Comparison of ENCODE assay signal across 8 mouse cellular contexts in the genomic region with DNA sequence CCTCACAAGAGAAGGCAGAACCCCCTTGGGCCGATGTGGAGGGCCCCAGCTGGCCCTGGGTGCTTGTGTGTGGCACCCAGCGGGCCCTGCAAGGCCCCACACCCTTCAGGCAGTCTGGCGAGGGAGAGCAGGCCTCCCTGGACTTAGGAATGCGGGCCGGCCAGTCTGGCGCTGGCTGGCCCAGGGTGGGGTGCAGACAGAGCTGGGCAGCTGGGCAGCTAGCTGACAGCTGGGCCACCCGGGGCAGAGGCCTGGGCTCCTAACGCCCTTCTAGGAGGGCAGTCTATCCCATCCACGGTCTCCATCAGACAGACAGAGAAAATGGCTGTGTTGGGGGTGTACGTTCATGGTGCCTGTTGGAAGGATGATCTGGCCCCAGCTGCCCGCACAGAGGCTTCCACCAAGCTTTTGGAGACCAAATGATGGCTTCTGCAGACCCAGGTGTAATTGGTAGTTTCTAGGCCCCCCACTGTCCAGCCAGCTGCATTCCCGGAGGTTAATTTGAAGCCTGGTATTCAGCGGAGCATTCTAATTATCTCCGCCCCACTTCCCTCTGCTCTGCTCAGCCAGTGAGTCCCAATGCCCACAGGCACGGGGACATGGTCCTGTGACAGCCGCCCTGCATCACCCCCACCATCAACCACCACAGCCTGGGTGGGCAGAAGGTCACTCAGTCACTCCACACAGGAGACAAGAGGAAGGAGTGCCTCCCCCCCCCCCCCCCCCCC. TPM values are rescaled to one million over a fixed set of nuclear protein-coding genes. Genes with fewer than 3 reads are reported as not detected.
DNase-seq lines count a peak whose midpoint lies in the region; ATAC-seq and TF ChIP-seq lines count a peak whose summit lies in the region.

No protein-coding gene starts in this region.

- no peak for ATAC-seq in heart, embryonic 16.5 days (replicated peaks; ENCODE audit: extremely low read depth, insufficient read depth, low FRiP score)
- 0 out of 2 replicates have a peak, but pooled peaks have one; percentile 21 for ATAC-seq in hindbrain, embryonic 16.5 days
- no peak for ATAC-seq in liver, embryonic 14.5 days (ENCODE audit: insufficient read depth)
- 0 out of 2 replicates have a peak, but pooled peaks have one; percentile 39 for ATAC-seq in neural tube, embryonic 14.5 days (ENCODE audit: low read depth)

- H3K4me3 ChIP-seq in heart, embryonic 16.5 days (ENCODE audit: low read length) = no peak overlapping the region
- H3K4me3 ChIP-seq in hindbrain, embryonic 16.5 days (ENCODE audit: low read length) = no peak overlapping the region
- H3K4me3 ChIP-seq in liver, embryonic 14.5 days (ENCODE audit: insufficient read depth in 1 of 2, low read depth in 2 of 2, low read length in 2 of 2) = no peak overlapping the region
- no peak overlapping the region for H3K4me3 ChIP-seq in neural tube, embryonic 14.5 days (ENCODE audit: low read depth, low read length)

- no peaks in the 10 kb centered on the region for H3K9me3 ChIP-seq in heart, embryonic 16.5 days (replicated peaks; ENCODE audit: control insufficient read depth, low read length)
- no peaks in the 10 kb centered on the region for H3K9me3 ChIP-seq in hindbrain, embryonic 16.5 days (ENCODE audit: control insufficient read depth, low read length)
- H3K9me3 ChIP-seq in liver, embryonic 14.5 days (ENCODE audit: control insufficient read depth, low read length) = no peaks in the 10 kb centered on the region
- no peaks in the 10 kb centered on the region for H3K9me3 ChIP-seq in neural tube, embryonic 14.5 days (ENCODE audit: control insufficient read depth, low read length)

- H3K36me3 ChIP-seq in heart, embryonic 16.5 days (ENCODE audit: control insufficient read depth, insufficient read depth) = peaks cover 4% of the 10 kb centered on the region; the same call in 1 of the 2 replicates
- H3K36me3 ChIP-seq in hindbrain, embryonic 16.5 days (ENCODE audit: control insufficient read depth, insufficient read depth, low read length) = peaks cover 7% of the 10 kb centered on the region; the same call in 1 of the 2 replicates
- no peaks in the 10 kb centered on the region for H3K36me3 ChIP-seq in liver, embryonic 14.5 days (replicated peaks; ENCODE audit: control insufficient read depth, insufficient read depth, low read depth)
- peaks cover 10% of the 10 kb centered on the region for H3K36me3 ChIP-seq in neural tube, embryonic 14.5 days (ENCODE audit: control insufficient read depth, insufficient read depth, low read length)

- H3K9ac ChIP-seq in heart, embryonic 16.5 days (ENCODE audit: low read length) = 0 out of 2 replicates have a peak overlapping the region, but pooled peaks have one; percentile 5
- 0 out of 2 replicates have a peak overlapping the region, but pooled peaks have one; percentile 22 for H3K9ac ChIP-seq in hindbrain, embryonic 16.5 days (ENCODE audit: low read depth, low read length)
- H3K9ac ChIP-seq in liver, embryonic 14.5 days (replicated peaks) = no peak overlapping the region
- peak overlapping the region; percentile 41 for H3K9ac ChIP-seq in neural tube, embryonic 14.5 days (replicated peaks; ENCODE audit: low read depth, low read length)

- no peaks in the 10 kb centered on the region for H3K27me3 ChIP-seq in heart, embryonic 16.5 days (ENCODE audit: control insufficient read depth, insufficient read depth, low read length)
- no peaks in the 10 kb centered on the region for H3K27me3 ChIP-seq in hindbrain, embryonic 16.5 days (replicated peaks; ENCODE audit: control insufficient read depth, insufficient read depth, low read length)
- no peaks in the 10 kb centered on the region for H3K27me3 ChIP-seq in liver, embryonic 14.5 days (ENCODE audit: control insufficient read depth, insufficient read depth, low read length)
- H3K27me3 ChIP-seq in neural tube, embryonic 14.5 days (ENCODE audit: control insufficient read depth, insufficient read depth, low read length) = no peaks in the 10 kb centered on the region

- no peak overlapping the region for H3K27ac ChIP-seq in heart, embryonic 16.5 days (ENCODE audit: low read length)
- H3K27ac ChIP-seq in hindbrain, embryonic 16.5 days (ENCODE audit: low read depth, low read length) = peak overlapping the region; percentile 39; the same call in 1 of the 2 replicates
- H3K27ac ChIP-seq in liver, embryonic 14.5 days = no peak overlapping the region; the same call in 1 of the 2 replicates
- no peak overlapping the region; the same call in 1 of the 2 replicates for H3K27ac ChIP-seq in neural tube, embryonic 14.5 days (ENCODE audit: low read depth, low read length)

- no peak overlapping the region for H3K4me2 ChIP-seq in heart, embryonic 16.5 days (ENCODE audit: low read depth, low read length)
- H3K4me2 ChIP-seq in hindbrain, embryonic 16.5 days (ENCODE audit: low read length) = no peak overlapping the region
- H3K4me2 ChIP-seq in liver, embryonic 14.5 days (ENCODE audit: low read depth) = peak overlapping the region; percentile 27
- H3K4me2 ChIP-seq in neural tube, embryonic 14.5 days (ENCODE audit: low read depth, low read length) = no peak overlapping the region

- WGBS in heart, embryonic 16.5 days = 40% methylated on average over 16 of the region's 16 CpGs
- WGBS in hindbrain, embryonic 16.5 days = 19% methylated on average over 16 of the region's 16 CpGs
- 50% methylated on average over 16 of the region's 16 CpGs for WGBS in liver, embryonic 14.5 days (ENCODE audit: insufficient replicate concordance)
- WGBS in neural tube, embryonic 14.5 days = 12% methylated on average over 16 of the region's 16 CpGs

- peaks cover 13% of the 10 kb centered on the region for H3K4me1 ChIP-seq in heart, embryonic 16.5 days (ENCODE audit: control insufficient read depth, insufficient read depth, low read length)
- peaks cover 4% of the 10 kb centered on the region; the same call in 1 of the 2 replicates for H3K4me1 ChIP-seq in hindbrain, embryonic 16.5 days (ENCODE audit: control insufficient read depth, insufficient read depth, low read depth, low read length)
- peaks cover 28 to 38% of the 10 kb centered on the region in 2 experiments for H3K4me1 ChIP-seq in liver, embryonic 14.5 days (replicated peaks; ENCODE audit: control insufficient read depth in 2 of 2, insufficient read depth in 2 of 2, low read length in 1 of 2)
- H3K4me1 ChIP-seq in neural tube, embryonic 14.5 days (ENCODE audit: control insufficient read depth, insufficient read depth, low read length) = peaks cover 8% of the 10 kb centered on the region; the same call in 1 of the 2 replicates

- DNase-seq in heart, adult 11 months = no peak
- DNase-seq in liver, embryonic 14.5 days (ENCODE audit: low read depth in 3 of 3, low spot score in 3 of 3) = no peak
- no peak for DNase-seq in cerebellum, postnatal 36 days
- no peak for DNase-seq in right cerebral cortex, postnatal 14 days
- no peak for DNase-seq in layer of hippocampus, postnatal 36 days

- no peak for TF ChIP-seq CTCF in liver, embryonic 14.5 days (IDR thresholded peaks at IDR 0.05; ENCODE audit: low read depth)

- no peak for TF ChIP-seq EP300 in liver, embryonic 14.5 days (IDR thresholded peaks at IDR 0.05; ENCODE audit: low read depth)

RNA-seq across cellular contexts. Expression of gene Wdr18, which starts 14.3 kb away (rescaled TPM):
- 69.6 TPM in 2 replicates for polyA plus RNA-seq in heart, embryonic 16.5 days (2015; fragmentation: Nextera tagmentation; extraction: Ambion mirVana)
- polyA plus RNA-seq in hindbrain, embryonic 16.5 days (2015; fragmentation: Nextera tagmentation; extraction: Ambion mirVana) = 97.7 and 102 TPM in 2 replicates
- 22.3 and 24.7 TPM in 2 replicates for polyA plus RNA-seq in liver, embryonic 14.5 days (2012; rRNA removed)
- 58.4 TPM in 2 replicates for polyA plus RNA-seq in liver, embryonic 14.5 days (2014; fragmentation: Nextera tagmentation; extraction: Ambion mirVana)
- polyA plus RNA-seq in neural tube, embryonic 14.5 days (2014; fragmentation: Nextera tagmentation; extraction: Ambion mirVana) = 87.0 and 103 TPM in 2 replicates
- total RNA-seq in layer of hippocampus, postnatal 36 days (2021) = 10 to 100 TPM; 43.2 to 48.2 TPM

RNA-seq across cellular contexts. Expression of gene Arid3a, which starts 18.8 kb away (rescaled TPM):
- polyA plus RNA-seq in heart, embryonic 16.5 days (2015; fragmentation: Nextera tagmentation; extraction: Ambion mirVana) = 1.5 and 2.3 TPM in 2 replicates
- 1.6 and 1.7 TPM in 2 replicates for polyA plus RNA-seq in hindbrain, embryonic 16.5 days (2015; fragmentation: Nextera tagmentation; extraction: Ambion mirVana)
- 5.5 and 6.4 TPM in 2 replicates for polyA plus RNA-seq in liver, embryonic 14.5 days (2012; rRNA removed)
- 3.4 and 3.9 TPM in 2 replicates for polyA plus RNA-seq in liver, embryonic 14.5 days (2014; fragmentation: Nextera tagmentation; extraction: Ambion mirVana)
- 3.3 and 5.1 TPM in 2 replicates for polyA plus RNA-seq in neural tube, embryonic 14.5 days (2014; fragmentation: Nextera tagmentation; extraction: Ambion mirVana)
- 1 to 10 TPM; 4.8 to 5.1 TPM for total RNA-seq in layer of hippocampus, postnatal 36 days (2021)

RNA-seq across cellular contexts. Expression of gene R3hdm4, which starts 24.7 kb away (rescaled TPM):
- polyA plus RNA-seq in heart, embryonic 16.5 days (2015; fragmentation: Nextera tagmentation; extraction: Ambion mirVana) = 112 and 114 TPM in 2 replicates
- polyA plus RNA-seq in hindbrain, embryonic 16.5 days (2015; fragmentation: Nextera tagmentation; extraction: Ambion mirVana) = 293 and 300 TPM in 2 replicates
- 34.7 and 41.4 TPM in 2 replicates for polyA plus RNA-seq in liver, embryonic 14.5 days (2012; rRNA removed)
- 38.5 and 46.0 TPM in 2 replicates for polyA plus RNA-seq in liver, embryonic 14.5 days (2014; fragmentation: Nextera tagmentation; extraction: Ambion mirVana)
- 253 and 265 TPM in 2 replicates for polyA plus RNA-seq in neural tube, embryonic 14.5 days (2014; fragmentation: Nextera tagmentation; extraction: Ambion mirVana)
- total RNA-seq in layer of hippocampus, postnatal 36 days (2021) = 100 to 1,000 TPM; 397 to 399 TPM

RNA-seq across cellular contexts. Expression of gene Grin3b, which starts 24.8 kb away (rescaled TPM):
- polyA plus RNA-seq in heart, embryonic 16.5 days (2015; fragmentation: Nextera tagmentation; extraction: Ambion mirVana) = 0.25 and 0.35 TPM in 2 replicates
- 0.45 and 0.46 TPM in 2 replicates for polyA plus RNA-seq in hindbrain, embryonic 16.5 days (2015; fragmentation: Nextera tagmentation; extraction: Ambion mirVana)
- 0.01 and 0.03 TPM in 2 replicates for polyA plus RNA-seq in liver, embryonic 14.5 days (2012; rRNA removed)
- 0.13 TPM in 1 of 2 replicates, not detected in the other for polyA plus RNA-seq in liver, embryonic 14.5 days (2014; fragmentation: Nextera tagmentation; extraction: Ambion mirVana)
- polyA plus RNA-seq in neural tube, embryonic 14.5 days (2014; fragmentation: Nextera tagmentation; extraction: Ambion mirVana) = 0.43 and 0.61 TPM in 2 replicates
- total RNA-seq in layer of hippocampus, postnatal 36 days (2021) = under 1 TPM; 0.10 TPM

RNA-seq across cellular contexts. Expression of gene Kiss1r, which starts 28.9 kb away (rescaled TPM):
- 0.49 and 0.64 TPM in 2 replicates for polyA plus RNA-seq in heart, embryonic 16.5 days (2015; fragmentation: Nextera tagmentation; extraction: Ambion mirVana)
- polyA plus RNA-seq in hindbrain, embryonic 16.5 days (2015; fragmentation: Nextera tagmentation; extraction: Ambion mirVana) = 3.1 and 3.7 TPM in 2 replicates
- 0.17 and 0.30 TPM in 2 replicates for polyA plus RNA-seq in liver, embryonic 14.5 days (2012; rRNA removed)
- 0.11 TPM in 1 of 2 replicates, not detected in the other for polyA plus RNA-seq in liver, embryonic 14.5 days (2014; fragmentation: Nextera tagmentation; extraction: Ambion mirVana)
- polyA plus RNA-seq in neural tube, embryonic 14.5 days (2014; fragmentation: Nextera tagmentation; extraction: Ambion mirVana) = 2.2 and 2.3 TPM in 2 replicates
- 1 to 10 TPM; 6.4 to 6.8 TPM for total RNA-seq in layer of hippocampus, postnatal 36 days (2021)

Comparison
In these comparisons a context has a peak if more than half of its experiments do, and no peak if none do; other contexts are left out.
1. ATAC-seq: peak in hindbrain, embryonic 16.5 days (single experiment) and neural tube, embryonic 14.5 days (single experiment); none in heart, embryonic 16.5 days (single experiment) and liver, embryonic 14.5 days (single experiment).